Mouse (Mus musculus): ENCODE results near the gene Olfr555. TPM values are rescaled to one million over a fixed set of nuclear protein-coding genes. Genes with fewer than 3 reads are reported as not detected.

Olfr555 gene
- polyA plus RNA-seq, 1 experiment: not detected

DNA sequence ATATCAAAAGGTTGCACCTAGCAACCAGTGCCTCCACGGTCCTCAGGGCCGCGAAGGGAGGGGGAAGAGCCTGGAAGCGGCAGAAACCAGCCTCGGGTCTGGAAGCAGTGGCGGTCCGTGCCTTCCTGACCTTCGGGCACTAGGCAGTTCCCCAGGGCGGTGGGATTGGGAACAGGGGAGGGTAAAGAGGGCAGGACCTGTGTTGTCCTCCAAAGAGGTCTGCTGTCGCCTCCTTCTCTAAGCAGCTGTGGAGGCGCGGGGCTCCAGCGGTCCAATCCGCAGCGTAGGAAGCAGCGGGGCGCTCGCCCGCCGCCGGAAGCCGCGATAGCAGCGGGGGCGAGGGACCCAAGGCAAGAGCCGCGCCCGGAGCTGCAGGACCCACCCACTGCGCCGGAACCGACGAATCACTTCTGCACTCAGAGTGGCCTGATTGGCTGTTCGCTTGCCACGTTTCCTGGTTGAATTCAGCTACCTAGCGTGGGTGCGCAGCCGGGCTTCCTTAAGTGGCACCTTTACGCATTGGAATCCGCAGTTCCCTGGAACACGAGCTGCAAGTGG is 28.4 kb downstream of the Olfr555 start, which contains the start of gene Trim68:
Trim68 (minus strand) TSS at position 384 of the 558 bp plus-strand sequence.
- no peak for TF ChIP-seq FLI1 (IDR thresholded peaks at IDR 0.05; ENCODE audit: low read length)
- TF ChIP-seq GATA1 (IDR thresholded peaks at IDR 0.05; ENCODE audit: borderline replicate concordance, low read length): no peak
- H3K9me3 ChIP-seq: no peaks in the 10 kb centered on the region
- H3K36me3 ChIP-seq (replicated peaks; ENCODE audit: low read length): peaks cover 18% of the 10 kb centered on the region
- H3K4me1 ChIP-seq: peaks cover 13% of the 10 kb centered on the region
- H3K4me3 ChIP-seq (replicated peaks): peak within 1 kb of the TSS; percentile 93
- no peaks in the 10 kb centered on the region for H3K27me3 ChIP-seq (replicated peaks)

- H3K36me3 ChIP-seq (replicated peaks; ENCODE audit: low read length): no peaks in the 10 kb centered on the region
- TF ChIP-seq FLI1 (IDR thresholded peaks at IDR 0.05; ENCODE audit: low read length) (no peak), GATA1 (IDR thresholded peaks at IDR 0.05; ENCODE audit: borderline replicate concordance, low read length) (no peak)
- H3K4me1 ChIP-seq: 0 out of 2 replicates have a peak, but pooled peaks cover 4% of the 10 kb centered on the region
- H3K4me3 ChIP-seq (replicated peaks): no peak within 1 kb of the TSS
- peaks cover 8% of the 10 kb centered on the region for H3K27me3 ChIP-seq (replicated peaks)
- peaks cover 2% of the 10 kb centered on the region; the same call in 1 of the 2 replicates for H3K9me3 ChIP-seq
These were observed 36.9 kb downstream of the Olfr555 start, which contains the start of gene Olfr557 for GRCm38 (mm10) chr7:102695358-102696125. Gene Olfr557, plus strand, starts transcription at chr7:102695910.

- Histone ChIP-seq H3K4me3 (replicated peaks) (no peak overlapping the region), H3K4me1 (0 out of 2 replicates have a peak, but pooled peaks cover 4% of the 10 kb centered on the region), H3K36me3 (replicated peaks; ENCODE audit: low read length) (no peaks in the 10 kb centered on the region), H3K27me3 (replicated peaks) (peaks cover 11% of the 10 kb centered on the region), H3K9me3 (peaks cover 2% of the 10 kb centered on the region; the same call in 1 of the 2 replicates)
- TF ChIP-seq FLI1 (IDR thresholded peaks at IDR 0.05; ENCODE audit: low read length): no peak
- TF ChIP-seq GATA1 (IDR thresholded peaks at IDR 0.05; ENCODE audit: borderline replicate concordance, low read length): no peak
These were observed 39.8 kb downstream of the Olfr555 start for GRCm38 (mm10) chr7:102698461-102698860.

DNA sequence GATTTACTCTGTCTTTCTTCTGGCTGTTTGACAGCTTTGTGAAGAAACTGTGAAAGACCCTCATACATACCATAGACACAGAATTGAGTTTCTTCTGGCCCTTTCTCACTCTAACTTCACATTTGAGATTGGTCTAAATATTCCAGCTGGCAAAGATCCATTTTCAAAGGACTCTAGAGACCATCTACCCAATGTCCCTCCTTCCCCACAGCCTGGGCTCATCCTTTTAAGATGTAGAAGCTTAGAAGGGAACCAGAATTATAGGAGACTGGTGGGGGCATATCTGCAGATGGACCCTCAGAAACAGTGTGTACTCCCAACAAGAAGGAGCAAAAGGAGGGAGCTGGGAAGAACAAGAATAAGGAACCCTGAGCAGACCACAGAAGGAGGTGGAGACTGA is 43.3 kb downstream of the Olfr555 start, which contains the start of gene Olfr558:
Olfr558 (plus strand) TSS at position 301 of the 400 bp plus-strand sequence.
- Histone ChIP-seq H3K27me3 (replicated peaks) (peaks cover 7% of the 10 kb centered on the region), H3K4me1 (no peaks in the 10 kb centered on the region), H3K9me3 (peaks cover 2% of the 10 kb centered on the region; the same call in 1 of the 2 replicates), H3K4me3 (replicated peaks) (no peak within 1 kb of the TSS), H3K36me3 (replicated peaks; ENCODE audit: low read length) (no peaks in the 10 kb centered on the region)
- no peak for TF ChIP-seq FLI1 (IDR thresholded peaks at IDR 0.05; ENCODE audit: low read length)
- no peak for TF ChIP-seq GATA1 (IDR thresholded peaks at IDR 0.05; ENCODE audit: borderline replicate concordance, low read length)

Other genes with a start within 250 kb of the Olfr555 start
- 13.8 and 46.6 TPM in 2 replicates for gene Rrm1, start 217.1 kb upstream of the Olfr555 start, polyA plus RNA-seq (2012; ENCODE audit: insufficient read depth, low replicate concordance)
- gene Olfr543, start 177.1 kb upstream of the Olfr555 start, polyA plus RNA-seq (2012; ENCODE audit: insufficient read depth, low replicate concordance): not detected in 2 replicates
- not detected in 2 replicates for gene Olfr544, start 170.5 kb upstream of the Olfr555 start, polyA plus RNA-seq (2012; ENCODE audit: insufficient read depth, low replicate concordance)
- not detected in 2 replicates for gene Olfr545, start 159.2 kb upstream of the Olfr555 start, polyA plus RNA-seq (2012; ENCODE audit: insufficient read depth, low replicate concordance)
- not detected in 2 replicates for gene Olfr547, start 124.1 kb upstream of the Olfr555 start, polyA plus RNA-seq (2012; ENCODE audit: insufficient read depth, low replicate concordance)
- not detected in 2 replicates for gene Olfr548-ps1, start 117.9 kb upstream of the Olfr555 start, polyA plus RNA-seq (2012; ENCODE audit: insufficient read depth, low replicate concordance)
- not detected in 2 replicates for gene Olfr549, start 109.0 kb upstream of the Olfr555 start, polyA plus RNA-seq (2012; ENCODE audit: insufficient read depth, low replicate concordance)
- gene Trim21, start 93.3 kb upstream of the Olfr555 start, polyA plus RNA-seq (2012; ENCODE audit: insufficient read depth, low replicate concordance): 0.60 and 3.0 TPM in 2 replicates
- not detected in 2 replicates for gene Olfr550, start 87.4 kb upstream of the Olfr555 start, polyA plus RNA-seq (2012; ENCODE audit: insufficient read depth, low replicate concordance)
- gene Olfr551, start 66.9 kb upstream of the Olfr555 start, polyA plus RNA-seq (2012; ENCODE audit: insufficient read depth, low replicate concordance): not detected in 2 replicates
- gene Olfr552, start 61.1 kb upstream of the Olfr555 start, polyA plus RNA-seq (2012; ENCODE audit: insufficient read depth, low replicate concordance): 0.06 and 3.2 TPM in 2 replicates
- not detected in 2 replicates for gene Olfr553, start 40.6 kb upstream of the Olfr555 start, polyA plus RNA-seq (2012; ENCODE audit: insufficient read depth, low replicate concordance)
- not detected in 2 replicates for gene Olfr554, start 20.4 kb upstream of the Olfr555 start, polyA plus RNA-seq (2012; ENCODE audit: insufficient read depth, low replicate concordance)
- gene Olfr556, start 6.1 kb downstream of the Olfr555 start, polyA plus RNA-seq (2012; ENCODE audit: insufficient read depth, low replicate concordance): not detected in 2 replicates
- 0.73 and 1.0 TPM in 2 replicates for gene Trim68, start 28.5 kb downstream of the Olfr555 start, polyA plus RNA-seq (2012; ENCODE audit: insufficient read depth, low replicate concordance)
- gene Olfr557, start 37.1 kb downstream of the Olfr555 start, polyA plus RNA-seq (2012; ENCODE audit: insufficient read depth, low replicate concordance): not detected in 2 replicates
- gene Olfr558, start 43.4 kb downstream of the Olfr555 start, polyA plus RNA-seq (2012; ENCODE audit: insufficient read depth, low replicate concordance): not detected in 2 replicates
- not detected in 2 replicates for gene Olfr33, start 60.2 kb downstream of the Olfr555 start, polyA plus RNA-seq (2012; ENCODE audit: insufficient read depth, low replicate concordance)
- not detected in 2 replicates for gene Olfr559, start 68.7 kb downstream of the Olfr555 start, polyA plus RNA-seq (2012; ENCODE audit: insufficient read depth, low replicate concordance)
- 0.17 TPM in 1 of 2 replicates, not detected in the other for gene Olfr560, start 100.5 kb downstream of the Olfr555 start, polyA plus RNA-seq (2012; ENCODE audit: insufficient read depth, low replicate concordance)
- gene Olfr78, start 100.6 kb downstream of the Olfr555 start, polyA plus RNA-seq (2012; ENCODE audit: insufficient read depth, low replicate concordance): not detected in 2 replicates
- not detected in 2 replicates for gene Olfr561, start 112.4 kb downstream of the Olfr555 start, polyA plus RNA-seq (2012; ENCODE audit: insufficient read depth, low replicate concordance)
- gene Olfr564, start 144.7 kb downstream of the Olfr555 start, polyA plus RNA-seq (2012; ENCODE audit: insufficient read depth, low replicate concordance): not detected in 2 replicates
- not detected in 2 replicates for gene Olfr566, start 199.9 kb downstream of the Olfr555 start, polyA plus RNA-seq (2012; ENCODE audit: insufficient read depth, low replicate concordance)
- not detected in 2 replicates for gene Olfr568, start 218.3 kb downstream of the Olfr555 start, polyA plus RNA-seq (2012; ENCODE audit: insufficient read depth, low replicate concordance)
- not detected in 2 replicates for gene Olfr569, start 232.1 kb downstream of the Olfr555 start, polyA plus RNA-seq (2012; ENCODE audit: insufficient read depth, low replicate concordance)
- not detected in 2 replicates for gene Olfr570, start 235.8 kb downstream of the Olfr555 start, polyA plus RNA-seq (2012; ENCODE audit: insufficient read depth, low replicate concordance)